Mouse (Mus musculus) hindbrain, embryonic 14.5 days (tissue): ENCODE results near the gene Marcks. TPM values are rescaled to one million over a fixed set of nuclear protein-coding genes. Genes with fewer than 3 reads are reported as not detected.

Experiments used
- ATAC-seq: fragments of 200-750 bp; cut with Nextera tagmentation; 2 replicates; pipeline ENCODE4 v1.8.0; 2017; ENCODE audit warnings: moderate number of reproducible peaks, mild to moderate bottlenecking, moderate TSS enrichment, moderate library complexity; ENCODE audit not compliant: low FRiP score
- DNase-seq: peaks from one replicate; pipeline ENCODE4 v3.0.0-alpha.2; 2015; ENCODE audit warnings: low spot score
- H3K27ac ChIP-seq: fragments of 300-500 bp; sonication (generic); 2 replicates; pipeline ENCODE4 v1.5.1; 2014; ENCODE audit warnings: mild to moderate bottlenecking, moderate library complexity
- H3K27me3 ChIP-seq: fragments of 300-500 bp; sonication (generic); 2 replicates; pipeline ENCODE4 v1.6.1; 2014; ENCODE audit warnings: mild to moderate bottlenecking, low read length, mixed read lengths; ENCODE audit not compliant: control insufficient read depth, insufficient read depth
- H3K36me3 ChIP-seq: fragments of 300-500 bp; sonication (generic); replicated peaks from 2 replicates; pipeline ENCODE4 v1.6.1; 2014; ENCODE audit not compliant: control insufficient read depth, insufficient read depth
- H3K4me1 ChIP-seq: fragments of 300-500 bp; sonication (generic); replicated peaks from 2 replicates; pipeline ENCODE4 v1.6.1; 2014; ENCODE audit warnings: antibody characterized with exemption, low read length, mixed read lengths; ENCODE audit not compliant: control insufficient read depth, insufficient read depth
- H3K4me2 ChIP-seq: fragments of 300-500 bp; sonication (generic); replicated peaks from 2 replicates; pipeline ENCODE4 v1.6.1; 2014; ENCODE audit warnings: mild to moderate bottlenecking, moderate library complexity
- H3K4me3 ChIP-seq: fragments of 300-500 bp; sonication (generic); replicated peaks from 2 replicates; pipeline ENCODE4 v1.5.1; 2014; ENCODE audit warnings: mild to moderate bottlenecking, low read length
- H3K9ac ChIP-seq: fragments of 300-500 bp; sonication (generic); 2 replicates; pipeline ENCODE4 v1.6.1; 2014
- H3K9me3 ChIP-seq: fragments of 300-500 bp; sonication (generic); 2 replicates; pipeline ENCODE4 v1.6.1; 2016; ENCODE audit warnings: low read length; ENCODE audit not compliant: control insufficient read depth
- WGBS: fragments of 180-500 bp; shearing (Covaris S2); extraction: QIAGEN DNeasy Blood & Tissue Kit; methylation state at CpG from one replicate; pipeline ENCODE4 v1.1.7; 2014; 5-methylcytosine and 5-hydroxymethylcytosine counted together
- polyA plus RNA-seq: library from polyadenylated mRNA; unstranded; fragments of >200 nt; fragmentation: Nextera tagmentation; extraction: Ambion mirVana; gene quantifications from 2 replicates; pipeline ENCODE4 v1.2.1, GENCODE M21; 2014

The Marcks gene
- polyA plus RNA-seq, 1 experiment from 2014 or later = 310 TPM

DNA sequence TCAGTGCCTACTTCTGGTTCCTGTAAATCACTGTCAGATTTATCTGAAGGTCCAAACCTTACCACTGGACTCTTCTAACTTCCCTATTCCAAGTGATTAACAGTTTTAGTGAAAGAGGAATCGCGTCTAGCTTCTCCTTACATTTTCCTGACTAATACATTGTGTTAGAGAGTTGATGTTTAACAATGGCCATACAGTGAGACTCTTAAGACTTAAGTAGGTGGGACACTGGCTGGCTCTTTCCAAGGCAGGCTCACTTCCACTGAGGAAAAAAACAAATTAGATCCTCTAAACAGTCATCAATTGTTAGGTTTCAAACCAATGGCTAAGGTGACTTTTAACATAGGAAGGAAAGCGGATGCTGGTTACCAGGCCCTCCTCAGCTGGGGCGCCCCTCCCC lies 25.9 kb downstream of the Marcks start:
- H3K27ac ChIP-seq = no peak overlapping the region
- 0 out of 2 replicates have a peak, but pooled peaks cover 5% of the 10 kb centered on the region for H3K9me3 ChIP-seq
- 81% methylated on average over 4 of the region's 4 CpGs for WGBS
- H3K4me2 ChIP-seq = no peak overlapping the region
- H3K4me1 ChIP-seq = no peaks in the 10 kb centered on the region
- H3K9ac ChIP-seq = no peak overlapping the region
- H3K27me3 ChIP-seq = no peaks in the 10 kb centered on the region
- ATAC-seq (no peak), DNase-seq (no peak)
- H3K4me3 ChIP-seq = no peak overlapping the region
- H3K36me3 ChIP-seq = no peaks in the 10 kb centered on the region

DNA sequence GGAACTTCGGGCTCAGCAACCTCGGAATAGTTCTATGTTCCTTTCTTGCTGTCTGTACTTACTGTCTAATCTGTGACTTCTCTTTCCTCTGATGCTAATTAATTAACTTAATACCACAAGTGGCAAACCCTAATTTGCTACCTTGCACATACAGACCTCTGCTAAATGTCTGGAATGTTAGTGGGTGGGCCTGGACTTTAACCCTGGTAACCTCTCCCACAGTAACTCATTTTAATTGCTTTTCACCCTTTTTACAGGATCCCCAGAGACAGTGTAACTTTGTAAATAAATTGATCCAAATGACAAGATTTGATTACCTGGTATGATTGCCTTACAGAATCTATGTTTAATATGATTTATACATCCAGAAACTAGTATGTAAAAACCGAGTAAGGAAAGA lies 26.4 kb downstream of the Marcks start:
- H3K4me3 ChIP-seq = no peak overlapping the region
- WGBS = 88% methylated on average over 3 of the region's 3 CpGs
- H3K9ac ChIP-seq = no peak overlapping the region
- DNase-seq = no peak
- ATAC-seq = no peak
- H3K27me3 ChIP-seq = no peaks in the 10 kb centered on the region
- no peak overlapping the region for H3K27ac ChIP-seq
- no peak overlapping the region for H3K4me2 ChIP-seq
- no peaks in the 10 kb centered on the region for H3K36me3 ChIP-seq
- no peaks in the 10 kb centered on the region for H3K4me1 ChIP-seq
- 0 out of 2 replicates have a peak, but pooled peaks cover 5% of the 10 kb centered on the region for H3K9me3 ChIP-seq

DNA sequence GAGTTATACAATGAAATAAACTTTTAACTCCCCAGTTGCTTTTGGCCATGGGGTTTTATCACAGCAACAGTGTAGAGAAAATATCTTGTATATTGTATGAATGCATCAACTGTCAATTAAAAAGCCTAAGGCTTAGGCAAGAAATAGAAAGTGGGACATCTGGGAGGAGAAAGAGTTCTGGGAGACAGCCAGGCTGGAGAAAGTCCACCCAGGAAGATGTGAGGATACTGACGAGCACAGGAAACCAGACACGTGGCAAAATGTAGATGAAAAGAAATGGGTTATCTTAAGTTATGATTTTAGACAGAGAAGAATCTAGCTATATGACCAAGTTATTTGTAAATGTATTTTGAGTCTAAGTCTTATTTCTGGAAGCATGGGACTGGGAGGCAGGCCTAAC lies 27.3 kb downstream of the Marcks start:
- H3K36me3 ChIP-seq = no peaks in the 10 kb centered on the region
- no peak overlapping the region for H3K4me2 ChIP-seq
- ATAC-seq (no peak), DNase-seq (no peak)
- WGBS = 89% methylated on average over 2 of the region's 2 CpGs
- H3K4me3 ChIP-seq = no peak overlapping the region
- H3K27ac ChIP-seq = no peak overlapping the region
- 0 out of 2 replicates have a peak, but pooled peaks cover 5% of the 10 kb centered on the region for H3K9me3 ChIP-seq
- no peaks in the 10 kb centered on the region for H3K27me3 ChIP-seq
- H3K9ac ChIP-seq = no peak overlapping the region
- H3K4me1 ChIP-seq = no peaks in the 10 kb centered on the region

DNA sequence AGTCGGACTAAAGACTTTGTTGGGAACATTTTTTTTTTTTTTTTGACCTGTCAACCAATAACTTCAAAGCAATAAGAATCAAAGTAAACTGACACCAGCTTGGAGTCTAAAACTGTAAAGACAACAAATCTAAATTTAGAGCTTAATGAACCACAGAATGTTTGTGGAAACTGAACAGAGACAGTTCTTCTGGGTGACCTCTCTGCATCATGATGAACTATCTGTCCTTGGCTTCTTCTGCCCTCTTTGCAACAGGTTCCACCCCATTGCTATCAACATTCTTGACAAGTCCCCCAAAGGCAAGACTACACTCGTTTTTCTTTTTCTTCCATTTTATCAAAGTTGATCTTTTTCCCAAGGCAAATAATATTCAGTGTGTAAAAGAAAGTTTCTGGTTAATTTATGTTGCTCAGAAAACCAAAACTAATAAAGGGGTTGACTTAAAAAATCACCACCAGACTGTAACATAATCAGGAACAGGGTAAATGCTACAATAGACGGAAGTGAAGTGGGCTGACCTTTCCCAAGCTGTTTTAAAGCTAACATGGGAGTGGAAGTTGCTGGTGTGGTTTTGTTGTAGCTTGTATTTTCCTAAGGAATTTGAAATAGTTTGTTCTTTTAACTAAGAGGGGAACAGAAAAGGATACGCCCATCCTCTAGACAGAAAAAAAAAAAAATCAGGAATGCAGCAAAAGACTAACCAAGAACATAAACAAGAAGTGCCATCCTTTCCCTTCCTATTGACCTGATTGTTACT lies 31.7 kb downstream of the Marcks start:
- no peaks in the 10 kb centered on the region for H3K9me3 ChIP-seq
- WGBS = 85% methylated on average over 4 of the region's 4 CpGs
- no peak overlapping the region for H3K9ac ChIP-seq
- no peak overlapping the region for H3K4me3 ChIP-seq
- DNase-seq (no peak), ATAC-seq (no peak)
- no peaks in the 10 kb centered on the region for H3K36me3 ChIP-seq
- no peak overlapping the region for H3K27ac ChIP-seq
- no peaks in the 10 kb centered on the region for H3K27me3 ChIP-seq
- H3K4me2 ChIP-seq = no peak overlapping the region
- H3K4me1 ChIP-seq = no peaks in the 10 kb centered on the region

DNA sequence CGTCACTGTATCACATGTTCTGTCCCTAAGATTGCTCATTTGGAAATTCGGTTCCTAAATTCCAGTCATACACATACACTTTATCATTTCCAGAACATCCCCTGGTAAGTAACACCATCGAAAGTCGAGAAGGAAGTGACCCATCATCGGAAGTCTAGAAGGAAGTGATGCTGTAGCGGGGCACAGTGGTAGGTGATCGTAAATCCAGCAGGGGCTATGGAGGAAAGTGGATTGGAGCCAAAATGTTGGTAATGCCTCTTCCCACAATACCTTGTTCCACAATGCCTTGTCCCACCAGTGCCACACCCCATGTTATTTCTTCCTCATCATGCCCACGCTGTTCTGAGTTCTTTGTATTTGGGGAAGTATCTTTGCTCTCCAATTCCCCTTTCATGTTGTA lies 32.4 kb downstream of the Marcks start:
- H3K9me3 ChIP-seq = no peaks in the 10 kb centered on the region
- 95% methylated on average over 8 of the region's 8 CpGs for WGBS

DNA sequence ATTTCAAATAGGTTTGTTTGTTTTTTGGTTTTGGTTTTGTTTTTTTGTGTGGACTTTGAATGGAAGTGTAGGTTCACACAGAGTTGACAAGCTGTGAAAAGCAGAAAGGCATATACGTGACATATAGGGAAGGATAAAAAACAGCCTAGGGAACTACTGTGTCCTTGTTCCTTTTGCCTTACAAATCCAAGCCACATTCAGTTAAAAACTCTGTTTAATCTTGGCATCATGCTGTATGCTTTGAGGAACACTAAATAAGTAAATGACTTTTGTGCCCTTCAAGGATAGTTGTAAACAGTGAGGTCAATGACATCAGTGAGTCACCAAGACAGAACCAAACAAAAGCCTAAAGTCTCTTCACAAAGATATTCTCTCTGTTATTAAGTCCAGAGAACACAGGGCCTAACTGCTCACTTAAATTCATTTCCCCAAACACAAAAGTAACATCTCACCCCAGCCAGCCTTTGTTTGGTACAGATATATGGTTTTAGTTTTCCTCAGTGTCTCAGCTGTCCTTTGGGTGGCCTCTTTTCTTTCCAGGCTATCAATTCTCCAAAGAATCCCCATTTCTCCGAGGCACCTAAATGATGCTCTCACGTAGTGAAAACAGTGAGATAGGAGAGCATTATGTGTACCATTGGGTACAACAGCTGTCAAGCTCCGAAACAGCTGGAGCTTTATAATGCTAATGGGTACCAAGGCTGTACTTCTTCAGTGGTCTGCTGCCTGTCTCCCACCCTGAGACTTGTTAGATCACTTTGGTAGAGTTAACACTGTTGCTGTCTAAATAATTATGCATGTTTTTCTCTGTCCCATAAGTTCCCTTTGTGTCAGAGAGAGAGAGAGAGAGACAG lies 36.3 kb downstream of the Marcks start:
- Histone ChIP-seq H3K9ac (no peak overlapping the region), H3K4me1 (no peaks in the 10 kb centered on the region), H3K27me3 (no peaks in the 10 kb centered on the region), H3K4me2 (no peak overlapping the region), H3K27ac (no peak overlapping the region), H3K36me3 (no peaks in the 10 kb centered on the region), H3K4me3 (no peak overlapping the region), H3K9me3 (no peaks in the 10 kb centered on the region; the same call in 1 of the 2 replicates)
- no peak for DNase-seq
- 48% methylated on average over 4 of the region's 4 CpGs for WGBS
- ATAC-seq = no peak

More for the DNA sequence above, 32.4 kb downstream of the Marcks start:
- no peak for DNase-seq
- no peaks in the 10 kb centered on the region for H3K4me1 ChIP-seq
- H3K27ac ChIP-seq = no peak overlapping the region
- H3K9ac ChIP-seq = no peak overlapping the region
- no peaks in the 10 kb centered on the region for H3K36me3 ChIP-seq
- H3K4me3 ChIP-seq = no peak overlapping the region
- no peaks in the 10 kb centered on the region for H3K27me3 ChIP-seq
- H3K4me2 ChIP-seq = no peak overlapping the region
- ATAC-seq = no peak

DNA sequence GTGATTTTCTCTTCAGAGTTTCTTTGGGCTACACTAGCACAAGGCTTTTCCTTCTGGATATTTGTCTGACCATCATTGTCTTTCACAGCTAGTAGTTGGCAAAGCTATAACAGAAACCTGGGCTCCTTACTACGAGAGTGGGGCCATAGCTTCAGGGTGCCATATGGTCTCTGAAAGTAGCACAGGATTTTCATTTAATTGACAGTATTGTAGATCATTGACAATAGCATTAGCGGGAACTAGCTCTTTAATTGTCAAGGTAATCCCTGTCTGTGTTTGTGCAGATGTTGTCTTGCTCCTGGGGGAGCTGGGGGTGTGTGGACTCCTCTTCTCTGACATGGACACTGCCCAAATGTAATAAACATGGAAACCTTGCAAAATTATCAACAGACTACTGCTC lies 37.0 kb downstream of the Marcks start:
- Histone ChIP-seq H3K27me3 (no peaks in the 10 kb centered on the region), H3K36me3 (no peaks in the 10 kb centered on the region), H3K4me3 (no peak overlapping the region), H3K4me1 (no peaks in the 10 kb centered on the region), H3K27ac (no peak overlapping the region), H3K9ac (no peak overlapping the region), H3K9me3 (no peaks in the 10 kb centered on the region; the same call in 1 of the 2 replicates), H3K4me2 (no peak overlapping the region)
- DNase-seq (no peak), ATAC-seq (no peak)
- WGBS = 32% methylated on average over 2 of the region's 2 CpGs

DNA sequence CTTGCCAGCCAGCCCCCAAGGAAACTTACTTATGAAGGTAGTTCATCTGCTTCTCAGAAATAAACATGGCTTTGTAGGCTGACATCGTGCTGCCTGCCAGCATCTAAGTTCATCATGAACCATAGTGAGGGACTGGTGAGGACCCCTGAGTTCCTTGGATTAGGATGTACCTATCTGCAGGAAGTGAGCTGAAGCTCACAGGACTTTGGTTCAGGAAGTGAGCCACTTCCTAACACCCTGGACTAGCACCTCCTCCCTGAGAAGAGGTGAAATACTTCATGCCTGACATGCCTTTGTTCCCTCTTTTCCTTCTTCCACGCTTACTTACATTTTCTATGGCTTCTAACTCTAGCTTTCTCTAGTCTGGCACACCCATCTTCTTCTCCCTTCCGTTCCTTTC lies 42.2 kb downstream of the Marcks start:
- 92% methylated on average over 3 of the region's 3 CpGs for WGBS
- ATAC-seq = no peak

DNA sequence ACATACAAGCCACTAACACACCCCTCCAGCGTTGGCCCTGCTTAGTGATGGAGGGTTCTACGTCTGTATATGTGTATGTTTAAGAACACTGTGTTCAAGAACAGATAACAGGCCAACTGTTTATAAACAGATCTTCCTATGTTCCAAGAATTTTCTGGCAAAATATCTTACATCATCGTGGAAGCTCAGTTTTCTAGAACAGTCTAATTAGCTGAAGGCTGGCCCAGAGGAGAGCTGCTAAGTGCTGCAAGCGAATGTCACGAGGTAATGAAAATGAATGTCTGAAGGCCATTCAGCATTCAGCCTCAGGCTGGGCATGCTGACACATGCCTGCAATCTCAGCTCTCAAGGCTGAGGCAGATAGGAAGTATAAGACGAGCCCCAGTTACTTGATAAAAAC lies 42.9 kb downstream of the Marcks start:
- Histone ChIP-seq H3K9me3 (no peaks in the 10 kb centered on the region; the same call in 1 of the 2 replicates), H3K27me3 (no peaks in the 10 kb centered on the region), H3K4me3 (no peak overlapping the region), H3K27ac (no peak overlapping the region), H3K36me3 (no peaks in the 10 kb centered on the region), H3K4me2 (no peak overlapping the region), H3K4me1 (no peaks in the 10 kb centered on the region), H3K9ac (no peak overlapping the region)
- DNase-seq (no peak), ATAC-seq (no peak)
- 77% methylated on average over 6 of the region's 6 CpGs for WGBS

More for the DNA sequence above, 42.2 kb downstream of the Marcks start:
- H3K27ac ChIP-seq = no peak overlapping the region
- H3K27me3 ChIP-seq = no peaks in the 10 kb centered on the region
- H3K36me3 ChIP-seq = no peaks in the 10 kb centered on the region
- DNase-seq = no peak
- H3K9ac ChIP-seq = no peak overlapping the region
- no peaks in the 10 kb centered on the region for H3K4me1 ChIP-seq
- H3K9me3 ChIP-seq = no peaks in the 10 kb centered on the region; the same call in 1 of the 2 replicates
- no peak overlapping the region for H3K4me2 ChIP-seq
- H3K4me3 ChIP-seq = no peak overlapping the region
